Mouse (Mus musculus) midbrain, embryonic 15.5 days (tissue): ENCODE measurements at regions not wholly inside any gene's neighbourhood (a gene's known extent, or its start where the extent isn't known, plus 50 kb on each side); places are given as distances from the start of the nearest gene placed in this dataset.
"Not testable (repeated sequence)": the region's sequence is repeated elsewhere in the genome, so short reads cannot be mapped to it uniquely, and the experiment has no call there.

Experiments used
- ATAC-seq: fragments of 200-750 bp; cut with Nextera tagmentation; replicated peaks from 2 replicates; pipeline ENCODE4 v1.8.0; 2017; ENCODE audit warnings: moderate TSS enrichment
- H3K27ac ChIP-seq: fragments of 300-500 bp; sonication (generic); 2 replicates; pipeline ENCODE4 v1.5.1; 2015; ENCODE audit warnings: mild to moderate bottlenecking, inconsistent platforms
- H3K27me3 ChIP-seq: fragments of 300-500 bp; sonication (generic); replicated peaks from 2 replicates; pipeline ENCODE4 v1.6.1; 2015; ENCODE audit warnings: inconsistent platforms
- H3K36me3 ChIP-seq: fragments of 300-500 bp; sonication (generic); replicated peaks from 2 replicates; pipeline ENCODE4 v1.6.1; 2015; ENCODE audit warnings: inconsistent platforms
- H3K4me1 ChIP-seq: fragments of 300-500 bp; sonication (generic); 2 replicates; pipeline ENCODE4 v1.6.1; 2015; ENCODE audit warnings: inconsistent platforms
- H3K4me2 ChIP-seq: fragments of 300-500 bp; sonication (generic); 2 replicates; pipeline ENCODE4 v1.6.1; 2015; ENCODE audit warnings: inconsistent platforms, mild to moderate bottlenecking, moderate library complexity
- H3K4me3 ChIP-seq: fragments of 300-500 bp; sonication (generic); 2 replicates; pipeline ENCODE4 v1.5.1; 2015; ENCODE audit warnings: mild to moderate bottlenecking, inconsistent platforms
- H3K9ac ChIP-seq: fragments of 300-500 bp; sonication (generic); 2 replicates; pipeline ENCODE4 v1.6.1; 2015; ENCODE audit warnings: mild to moderate bottlenecking, inconsistent platforms
- H3K9me3 ChIP-seq: fragments of 300-500 bp; sonication (generic); 2 replicates; pipeline ENCODE4 v1.6.1; 2016; ENCODE audit warnings: inconsistent platforms
- WGBS: fragments of 180-500 bp; shearing (Covaris S2); methylation state at CpG from one replicate; pipeline ENCODE4 v1.1.7; 2015; ENCODE audit warnings: mixed read lengths; 5-methylcytosine and 5-hydroxymethylcytosine counted together

GRCm38 (mm10) chr6:68750451-68750850 is 1214.9 kb upstream of the Tacstd2 start:
- no peak for ATAC-seq
- H3K4me1 ChIP-seq, result no peaks in the 10 kb centered on the region
- no peaks in the 10 kb centered on the region for H3K9me3 ChIP-seq
- H3K4me3 ChIP-seq, result no peak overlapping the region
- H3K36me3 ChIP-seq, result no peaks in the 10 kb centered on the region
- WGBS, result 92% methylated on average over 1 of the region's 1 CpGs
- no peak overlapping the region for H3K27ac ChIP-seq
- no peak overlapping the region for H3K9ac ChIP-seq
- no peaks in the 10 kb centered on the region for H3K27me3 ChIP-seq
- H3K4me2 ChIP-seq, result no peak overlapping the region

DNA sequence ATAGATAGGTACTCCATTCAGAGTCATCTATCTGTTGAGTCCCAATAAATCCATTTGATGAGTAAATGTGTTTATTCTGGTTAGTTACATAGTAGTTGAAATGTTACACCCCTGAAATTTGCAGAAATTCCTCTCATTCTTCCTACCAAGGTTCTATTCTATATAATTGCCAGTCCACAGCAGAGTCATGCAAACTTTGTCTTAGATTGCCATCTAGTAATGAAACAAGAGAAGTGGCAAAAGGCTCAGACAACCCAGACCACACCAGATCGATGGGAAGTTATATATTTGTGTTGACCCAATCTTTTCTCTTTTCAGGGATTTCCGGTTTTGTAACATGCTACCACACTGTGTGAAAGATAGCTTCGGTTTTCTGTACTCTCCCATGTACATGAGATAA is 1214.1 kb upstream of the Tacstd2 start:
- Histone ChIP-seq H3K9me3 (no peaks in the 10 kb centered on the region), H3K4me2 (no peak overlapping the region), H3K27ac (no peak overlapping the region), H3K9ac (no peak overlapping the region), H3K4me1 (no peaks in the 10 kb centered on the region), H3K4me3 (no peak overlapping the region), H3K27me3 (no peaks in the 10 kb centered on the region), H3K36me3 (no peaks in the 10 kb centered on the region)
- ATAC-seq, result no peak
- WGBS, result 85% methylated on average over 3 of the region's 3 CpGs

DNA sequence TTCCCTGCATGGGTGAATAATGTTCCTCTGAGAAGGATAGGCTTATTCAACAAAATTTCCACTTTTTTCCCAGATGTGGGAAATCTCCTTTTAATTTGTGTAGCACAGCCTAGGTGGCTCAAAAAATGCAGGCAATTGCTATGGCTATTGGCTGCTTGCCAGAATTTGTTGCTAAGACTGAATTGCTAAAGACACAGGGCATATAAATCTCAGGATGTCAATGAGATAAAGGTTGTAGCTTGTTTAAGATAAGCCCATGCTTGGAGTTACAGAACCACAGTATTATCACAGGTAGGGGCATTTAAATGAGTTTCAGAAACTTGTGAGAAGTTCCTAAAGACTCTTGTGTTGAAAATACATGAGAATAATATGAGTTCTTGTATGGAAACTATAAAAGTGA is 1203.0 kb upstream of the Tacstd2 start:
- H3K4me2 ChIP-seq, result no peak overlapping the region
- H3K9me3 ChIP-seq, result no peaks in the 10 kb centered on the region
- no peak overlapping the region for H3K4me3 ChIP-seq
- H3K27ac ChIP-seq, result no peak overlapping the region
- no peaks in the 10 kb centered on the region for H3K4me1 ChIP-seq
- H3K27me3 ChIP-seq, result no peaks in the 10 kb centered on the region
- no peak for ATAC-seq
- H3K9ac ChIP-seq, result no peak overlapping the region
- H3K36me3 ChIP-seq, result no peaks in the 10 kb centered on the region

GRCm38 (mm10) chr6:68736647-68737046 is 1201.1 kb upstream of the Tacstd2 start:
- H3K4me1 ChIP-seq, result no peaks in the 10 kb centered on the region
- no peak overlapping the region for H3K27ac ChIP-seq
- no peak overlapping the region for H3K4me3 ChIP-seq
- no peaks in the 10 kb centered on the region for H3K9me3 ChIP-seq
- 82% methylated on average over 3 of the region's 3 CpGs for WGBS
- H3K36me3 ChIP-seq, result no peaks in the 10 kb centered on the region
- no peak overlapping the region for H3K4me2 ChIP-seq
- no peak for ATAC-seq
- H3K9ac ChIP-seq, result no peak overlapping the region
- H3K27me3 ChIP-seq, result no peaks in the 10 kb centered on the region

DNA sequence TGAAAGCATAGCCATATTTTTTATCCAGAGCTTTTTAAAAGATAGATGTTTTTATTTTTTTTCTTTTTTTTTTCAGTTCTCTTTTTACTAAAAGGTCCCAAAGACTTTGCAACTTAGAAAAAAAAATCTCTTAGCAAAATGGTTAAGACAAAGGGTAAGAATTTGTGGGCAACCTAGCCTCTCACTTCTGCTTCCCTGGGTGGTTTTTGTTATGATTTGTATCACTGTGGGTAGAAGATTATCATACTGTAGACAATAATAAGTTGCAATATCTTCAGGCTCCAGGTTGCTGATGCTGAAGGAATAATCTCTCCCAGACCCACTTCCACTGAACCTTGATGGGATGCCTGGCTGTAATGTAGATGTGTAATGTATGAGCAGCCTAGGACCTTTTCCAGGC is 1200.5 kb upstream of the Tacstd2 start:
- H3K36me3 ChIP-seq, result no peaks in the 10 kb centered on the region
- H3K27me3 ChIP-seq, result no peaks in the 10 kb centered on the region
- H3K9me3 ChIP-seq, result no peaks in the 10 kb centered on the region
- no peak overlapping the region for H3K9ac ChIP-seq
- ATAC-seq, result no peak
- H3K4me2 ChIP-seq, result no peak overlapping the region
- no peak overlapping the region for H3K27ac ChIP-seq
- no peaks in the 10 kb centered on the region for H3K4me1 ChIP-seq
- no peak overlapping the region for H3K4me3 ChIP-seq

DNA sequence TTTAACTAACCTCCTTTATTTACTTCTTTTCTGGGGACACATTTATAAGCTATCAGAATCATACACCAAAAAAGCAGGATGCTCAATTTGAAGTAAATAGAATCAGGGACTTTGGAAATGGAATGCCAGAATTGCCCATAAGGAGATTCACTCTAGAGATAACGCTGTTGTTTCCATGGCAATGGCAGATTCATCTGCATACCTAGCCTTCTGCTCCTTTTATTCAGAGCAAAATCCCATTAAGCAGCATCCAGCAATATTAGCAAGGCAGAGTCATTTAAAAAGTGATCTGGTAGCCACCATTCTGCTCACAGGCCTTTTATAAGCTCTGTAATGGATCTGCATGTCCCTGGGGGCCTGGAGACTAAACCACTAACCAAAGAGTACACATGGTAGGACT is 1175.5 kb upstream of the Tacstd2 start:
- not testable (repeated sequence) for H3K4me2 ChIP-seq, H3K27me3 ChIP-seq, H3K9ac ChIP-seq, ATAC-seq, H3K4me3 ChIP-seq, H3K4me1 ChIP-seq, H3K36me3 ChIP-seq, H3K27ac ChIP-seq, H3K9me3 ChIP-seq
- 72% methylated on average over 1 of the region's 1 CpGs for WGBS

- H3K27me3 ChIP-seq, ATAC-seq, H3K9me3 ChIP-seq, H3K9ac ChIP-seq, H3K4me2 ChIP-seq, H3K27ac ChIP-seq, H3K4me1 ChIP-seq, H3K36me3 ChIP-seq, H3K4me3 ChIP-seq: not testable (repeated sequence)
Observed at GRCm38 (mm10) chr6:68704291-68704800, 1168.8 kb upstream of the Tacstd2 start.

DNA sequence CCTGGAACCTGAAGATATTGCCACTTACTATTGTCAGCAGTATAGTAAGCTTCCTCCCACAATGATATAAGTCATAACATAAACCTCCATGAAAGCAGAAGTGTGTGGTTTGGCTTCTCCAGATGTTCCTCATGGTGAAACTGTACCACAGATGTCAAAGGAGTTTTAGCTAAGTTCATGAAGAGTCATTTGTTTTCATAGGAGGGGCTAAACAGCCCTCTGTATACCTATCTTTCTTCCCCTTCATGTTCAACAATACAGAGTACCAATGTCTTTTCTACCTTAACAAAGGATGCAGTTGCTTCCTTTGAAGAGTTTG is 1145.2 kb upstream of the Tacstd2 start:
- not testable (repeated sequence) for H3K4me1 ChIP-seq, H3K27me3 ChIP-seq, H3K27ac ChIP-seq, H3K4me3 ChIP-seq, ATAC-seq, H3K4me2 ChIP-seq, H3K9me3 ChIP-seq, H3K9ac ChIP-seq, H3K36me3 ChIP-seq

GRCm38 (mm10) chr6:68680099-68680791 is 1144.6 kb upstream of the Tacstd2 start:
- ATAC-seq, result no peak
- 90% methylated on average over 3 of the region's 3 CpGs for WGBS
- H3K27ac ChIP-seq, result no peak overlapping the region
- H3K9me3 ChIP-seq, result no peaks in the 10 kb centered on the region
- H3K9ac ChIP-seq, result no peak overlapping the region
- H3K4me1 ChIP-seq, result no peaks in the 10 kb centered on the region
- no peaks in the 10 kb centered on the region for H3K27me3 ChIP-seq
- H3K4me2 ChIP-seq, result no peak overlapping the region
- no peak overlapping the region for H3K4me3 ChIP-seq
- no peaks in the 10 kb centered on the region for H3K36me3 ChIP-seq

DNA sequence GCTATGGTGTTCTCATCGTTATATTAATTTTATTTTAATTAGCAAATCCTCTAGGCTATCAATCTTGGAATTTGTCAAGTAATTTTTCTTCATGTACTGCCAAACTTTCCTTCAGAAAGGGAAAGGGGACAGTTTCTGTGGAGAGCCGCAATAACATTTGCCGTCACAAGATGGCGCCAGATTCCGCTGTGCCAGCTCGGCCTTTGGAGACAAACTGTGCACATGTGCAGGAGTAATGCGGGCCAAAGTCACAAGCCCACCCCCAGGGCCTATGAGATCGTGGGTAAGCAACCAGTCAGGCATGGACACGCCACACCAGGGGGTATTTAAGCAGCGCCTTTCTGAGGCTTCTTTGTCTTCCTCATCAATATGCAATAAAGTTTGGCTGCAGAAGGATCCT is 1132.8 kb upstream of the Tacstd2 start:
- H3K27ac ChIP-seq, H3K36me3 ChIP-seq, H3K4me1 ChIP-seq, H3K4me3 ChIP-seq, H3K9ac ChIP-seq, H3K9me3 ChIP-seq, H3K27me3 ChIP-seq: not testable (repeated sequence)
- peak overlapping the region; percentile 37 for H3K4me2 ChIP-seq
- under 1% methylated on average over 10 of the region's 10 CpGs for whole genome bisulfite sequencing
- peak; percentile 73; the same call in 1 of the 2 replicates for ATAC-seq

DNA sequence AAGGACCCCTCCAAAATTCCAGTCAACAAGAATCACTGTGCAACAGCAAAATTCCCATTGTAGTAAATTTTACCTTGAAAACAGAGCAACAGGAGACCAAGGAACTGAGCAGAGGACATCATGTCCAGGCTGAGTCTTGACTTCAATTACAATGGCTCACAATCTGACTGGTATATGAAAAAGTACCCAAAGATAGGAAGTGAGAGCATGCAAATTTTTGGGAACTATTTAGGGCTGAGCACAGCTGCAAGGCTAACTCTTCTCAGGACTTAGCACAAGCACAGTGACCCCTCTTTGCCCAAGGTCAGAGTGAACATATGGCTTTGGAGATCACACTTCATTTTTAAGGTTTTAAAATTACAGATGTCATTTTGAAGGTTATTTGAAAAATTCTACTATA is 1096.7 kb upstream of the Tacstd2 start:
- H3K4me1 ChIP-seq, ATAC-seq, H3K4me3 ChIP-seq, H3K4me2 ChIP-seq, H3K9ac ChIP-seq, H3K27ac ChIP-seq, H3K9me3 ChIP-seq, H3K36me3 ChIP-seq, H3K27me3 ChIP-seq: not testable (repeated sequence)

DNA sequence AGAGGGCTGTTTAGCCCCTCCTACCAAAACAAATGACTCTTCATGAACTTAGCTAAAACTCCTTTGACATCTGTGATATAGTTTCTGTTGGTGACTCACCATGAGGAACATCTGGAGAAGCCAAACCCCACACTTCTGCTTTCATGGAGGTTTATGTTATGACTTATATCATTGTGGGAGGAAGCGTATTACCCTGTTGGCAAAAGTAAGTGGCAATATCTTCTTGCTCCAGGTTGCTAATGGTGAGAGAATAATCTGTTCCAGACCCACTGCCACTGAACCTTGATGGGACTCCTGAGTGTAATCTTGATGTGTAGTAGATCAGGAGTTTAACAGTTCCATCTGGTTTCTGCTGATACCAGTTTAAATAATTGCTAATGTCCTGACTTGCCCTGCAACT is 1096.2 kb upstream of the Tacstd2 start:
- no peaks in the 10 kb centered on the region for H3K27me3 ChIP-seq
- WGBS, result 74% methylated on average over 1 of the region's 1 CpGs
- no peak for ATAC-seq
- no peak overlapping the region for H3K27ac ChIP-seq
- no peaks in the 10 kb centered on the region for H3K9me3 ChIP-seq
- H3K4me3 ChIP-seq, result no peak overlapping the region
- H3K36me3 ChIP-seq, result no peaks in the 10 kb centered on the region
- H3K9ac ChIP-seq, result no peak overlapping the region
- H3K4me1 ChIP-seq, result no peaks in the 10 kb centered on the region
- no peak overlapping the region for H3K4me2 ChIP-seq

DNA sequence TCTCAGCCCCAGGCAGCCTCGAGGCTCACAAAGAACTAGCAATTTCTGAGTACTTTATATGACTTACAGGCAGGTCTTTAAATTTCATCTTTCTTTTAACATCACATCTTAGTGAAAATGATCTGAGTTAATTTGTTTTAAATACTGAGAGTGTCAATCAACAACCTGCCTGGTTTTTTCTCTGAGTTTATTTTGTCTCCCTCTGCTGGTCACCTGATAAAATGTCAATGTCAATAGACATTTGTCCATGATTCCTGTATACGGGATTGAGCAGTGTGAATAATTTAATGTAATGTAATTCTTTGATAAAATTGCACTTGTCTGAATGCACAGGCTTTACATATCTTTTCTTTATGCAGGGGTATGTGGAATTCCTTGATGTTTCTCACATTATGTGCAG is 1070.4 kb upstream of the Tacstd2 start:
- no peak overlapping the region for H3K9ac ChIP-seq
- no peaks in the 10 kb centered on the region for H3K4me1 ChIP-seq
- no peak overlapping the region for H3K4me2 ChIP-seq
- no peak overlapping the region for H3K27ac ChIP-seq
- ATAC-seq, result no peak
- H3K27me3 ChIP-seq, result no peaks in the 10 kb centered on the region
- no peaks in the 10 kb centered on the region for H3K9me3 ChIP-seq
- 69% methylated on average over 2 of the region's 2 CpGs for WGBS
- H3K36me3 ChIP-seq, result no peaks in the 10 kb centered on the region
- no peak overlapping the region for H3K4me3 ChIP-seq
